Mouse (Mus musculus): ENCODE data around the gene Mrpl38. TPM values are rescaled to one million over a fixed set of nuclear protein-coding genes. Genes with fewer than 3 reads are reported as not detected.

The Mrpl38 gene
- polyA plus RNA-seq, 1 experiment: 61.9 TPM

DNA sequence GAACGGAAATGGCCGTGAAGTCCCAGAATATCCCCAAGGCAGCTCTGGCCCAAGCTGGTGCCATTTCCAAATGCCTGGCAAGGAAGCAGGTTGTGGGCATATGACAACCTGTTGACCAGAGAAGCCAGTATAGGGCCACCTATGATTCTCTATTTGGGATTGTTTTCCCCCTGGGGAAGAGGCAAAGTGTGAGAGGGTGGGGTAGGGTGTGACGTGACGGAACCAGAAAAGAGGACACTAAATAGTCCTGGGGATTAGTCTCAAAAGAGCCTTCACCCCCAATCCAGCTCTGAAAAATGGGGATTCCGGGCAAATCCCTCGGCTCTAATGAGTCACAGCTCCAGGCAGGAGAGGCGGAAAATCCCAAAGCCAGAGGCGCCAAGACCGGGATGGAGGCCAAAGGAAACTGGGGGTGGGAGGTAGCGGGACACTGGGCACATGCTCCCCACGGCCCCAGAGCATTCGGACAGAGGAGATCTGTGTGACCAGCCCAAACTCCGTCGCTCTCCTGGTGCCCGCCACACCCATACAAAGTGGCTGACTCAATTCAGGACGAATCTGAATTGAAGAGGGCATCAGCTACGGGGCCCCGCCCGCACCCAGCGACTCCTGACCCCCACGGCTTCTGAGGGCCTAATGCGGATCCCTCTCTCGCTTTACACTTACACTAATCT, 30.1 kb downstream of the Mrpl38 start:
- TF ChIP-seq CTCF (IDR thresholded peaks at IDR 0.05; ENCODE audit: borderline replicate concordance, insufficient read depth, low read depth, low read length) (no peak), POLR2A (IDR thresholded peaks at IDR 0.05; ENCODE audit: borderline replicate concordance, insufficient read depth, low read length) (no peak)
- Histone ChIP-seq H3K4me1 (ENCODE audit: control insufficient read depth, insufficient read depth, low read length) (peaks cover 17% of the 10 kb centered on the region), H3K27ac (ENCODE audit: insufficient read depth, low read length) (no peak overlapping the region), H3K27me3 (ENCODE audit: control insufficient read depth, insufficient read depth, low read length) (peaks cover 6% of the 10 kb centered on the region), H3K4me3 (replicated peaks; ENCODE audit: insufficient read depth, low read depth, low read length) (no peak overlapping the region)
- DNase-seq: peak in 1 of 2 experiments; percentile 34
- 3% methylated on average over 23 of the region's 23 CpGs for WGBS

DNA sequence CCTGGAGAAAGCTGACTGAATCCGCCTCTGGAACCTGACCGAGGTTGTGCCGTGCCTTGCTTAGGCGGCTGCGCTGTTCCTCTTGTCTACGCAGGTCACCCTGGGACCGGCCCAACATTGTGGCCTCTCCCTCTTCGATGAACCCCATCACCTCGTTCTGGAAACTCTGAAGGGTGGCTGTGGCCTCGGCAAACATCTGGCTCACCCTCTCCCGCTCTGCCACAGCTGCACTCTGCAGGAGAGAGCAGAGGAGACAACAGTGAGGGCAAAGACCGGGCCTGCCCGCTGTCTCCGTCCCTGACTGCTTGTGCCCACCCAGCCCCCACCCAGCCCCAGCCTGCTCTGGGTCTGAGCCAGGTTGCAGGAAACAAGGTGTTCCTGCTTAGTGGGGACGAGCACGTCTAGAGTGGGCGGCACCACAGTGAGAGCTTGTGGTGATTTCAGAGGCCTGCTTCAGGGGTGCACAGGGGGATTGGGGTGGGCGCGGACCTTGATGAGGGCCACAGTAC, 30.8 kb downstream of the Mrpl38 start:
- no peak for DNase-seq
- H3K27ac ChIP-seq (ENCODE audit: insufficient read depth, low read length): no peak overlapping the region
- TF ChIP-seq POLR2A (IDR thresholded peaks at IDR 0.05; ENCODE audit: borderline replicate concordance, insufficient read depth, low read length): no peak
- no peak for TF ChIP-seq CTCF (IDR thresholded peaks at IDR 0.05; ENCODE audit: borderline replicate concordance, insufficient read depth, low read depth, low read length)
- peaks cover 17% of the 10 kb centered on the region for H3K4me1 ChIP-seq (ENCODE audit: control insufficient read depth, insufficient read depth, low read length)
- H3K4me3 ChIP-seq (replicated peaks; ENCODE audit: insufficient read depth, low read depth, low read length): no peak overlapping the region
- WGBS: 22% methylated on average over 19 of the region's 19 CpGs
- peaks cover 6% of the 10 kb centered on the region for H3K27me3 ChIP-seq (ENCODE audit: control insufficient read depth, insufficient read depth, low read length)

DNA sequence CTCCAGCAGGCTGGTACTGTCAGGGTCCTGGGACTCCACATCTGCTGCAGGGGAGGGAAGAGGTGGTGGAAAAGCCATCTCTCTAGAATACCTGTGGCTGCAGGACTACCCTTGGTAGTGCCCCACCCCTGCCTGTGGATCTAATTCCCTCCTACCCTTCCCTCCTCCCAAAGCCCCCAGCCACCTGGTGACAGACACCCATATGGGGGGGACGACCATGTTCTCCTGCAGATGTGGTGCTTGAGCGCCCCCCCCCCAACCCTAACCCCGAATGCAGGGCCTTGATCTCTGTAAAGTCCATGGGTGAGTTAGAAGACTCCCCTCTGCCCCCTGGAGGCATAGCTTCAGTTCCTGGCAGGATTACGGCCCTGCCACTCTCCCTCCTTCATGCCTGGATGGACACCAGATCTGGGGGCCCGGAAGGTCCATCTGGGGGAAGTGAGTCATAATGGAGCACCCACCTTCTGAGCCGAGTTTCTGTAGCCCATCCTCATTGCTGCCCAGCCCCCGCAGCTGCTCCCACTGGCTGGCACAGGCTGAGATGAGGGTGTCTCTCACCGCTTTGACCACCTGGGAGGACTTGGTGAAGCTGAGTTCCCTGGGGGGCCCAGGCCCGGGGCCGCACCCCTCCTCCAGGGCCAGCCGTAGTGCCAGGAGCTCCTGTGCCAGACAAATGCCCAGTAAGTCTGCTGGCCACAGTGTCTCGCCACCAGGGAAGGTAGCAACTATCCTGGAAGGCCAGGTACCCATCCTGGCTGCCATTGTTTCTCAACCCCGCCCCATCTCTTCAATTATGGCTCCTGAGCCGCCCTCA, 31.5 kb downstream of the Mrpl38 start:
- WGBS: 20% methylated on average over 14 of the region's 14 CpGs
- Histone ChIP-seq H3K27me3 (ENCODE audit: control insufficient read depth, insufficient read depth, low read length) (peaks cover 6% of the 10 kb centered on the region), H3K27ac (ENCODE audit: insufficient read depth, low read length) (no peak overlapping the region), H3K4me1 (ENCODE audit: control insufficient read depth, insufficient read depth, low read length) (peaks cover 17% of the 10 kb centered on the region), H3K4me3 (replicated peaks; ENCODE audit: insufficient read depth, low read depth, low read length) (no peak overlapping the region)
- DNase-seq: no peak
- no peak for TF ChIP-seq CTCF (IDR thresholded peaks at IDR 0.05; ENCODE audit: borderline replicate concordance, insufficient read depth, low read depth, low read length)
- no peak for TF ChIP-seq POLR2A (IDR thresholded peaks at IDR 0.05; ENCODE audit: borderline replicate concordance, insufficient read depth, low read length)

DNA sequence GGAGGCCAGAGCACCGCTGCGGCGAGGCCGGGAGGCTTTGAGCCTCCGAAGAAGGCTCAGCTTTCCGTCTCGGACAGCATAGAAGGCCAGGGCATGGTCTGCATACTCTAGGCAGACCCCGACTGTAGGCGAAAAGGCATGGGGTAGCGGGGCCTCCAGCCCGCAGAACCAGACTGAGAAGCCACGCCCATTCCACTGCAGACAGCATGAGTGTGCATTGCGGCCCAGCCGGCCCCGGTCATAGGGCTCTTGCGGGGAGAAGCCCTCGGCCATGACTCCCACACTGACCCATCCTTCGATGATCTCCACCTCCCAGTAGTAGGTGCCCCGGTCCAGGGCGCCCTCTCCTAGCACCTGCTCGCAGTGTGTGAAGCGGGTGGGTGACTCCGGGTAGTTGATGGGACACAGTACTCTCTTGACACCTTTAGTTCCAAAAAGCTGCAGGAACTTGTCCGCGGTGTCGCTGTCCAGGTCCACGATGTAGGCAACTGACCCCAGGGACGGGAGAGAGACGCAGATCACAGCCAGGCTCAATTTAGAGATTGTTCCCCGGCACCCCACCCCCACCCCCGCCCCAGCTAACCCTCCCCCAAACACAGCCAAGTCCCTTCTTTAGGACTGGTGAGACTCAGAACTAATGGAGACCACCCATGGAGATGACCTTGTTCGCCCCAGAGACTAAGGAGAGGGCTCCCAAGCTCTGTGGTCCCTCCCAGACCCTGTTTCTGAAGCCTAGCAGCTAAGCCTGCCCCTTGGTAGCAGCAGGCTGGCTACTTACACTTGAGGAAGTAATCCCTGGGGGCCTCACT, 32.3 kb downstream of the Mrpl38 start:
- peaks cover 6% of the 10 kb centered on the region for H3K27me3 ChIP-seq (ENCODE audit: control insufficient read depth, insufficient read depth, low read length)
- H3K27ac ChIP-seq (ENCODE audit: insufficient read depth, low read length): no peak overlapping the region

DNA sequence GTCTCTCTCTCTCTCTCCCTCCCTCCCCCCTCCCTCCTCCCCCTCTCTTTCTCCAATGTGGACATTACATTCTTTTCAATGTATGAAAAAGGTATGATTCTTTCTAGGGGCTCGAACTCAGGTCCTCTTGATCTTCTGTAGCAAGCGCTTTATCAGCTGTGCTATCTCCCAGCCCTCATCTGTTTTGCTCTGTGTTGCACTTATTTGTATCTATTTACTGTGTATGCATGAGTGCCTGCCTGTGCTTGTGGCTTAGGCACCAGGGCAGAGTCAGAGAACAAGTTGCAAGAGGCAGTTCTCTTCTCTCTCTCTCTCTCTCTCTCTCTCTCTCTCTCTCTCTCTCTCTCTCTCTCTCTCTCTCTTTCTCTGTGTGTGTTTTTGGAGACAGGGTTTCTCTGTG, 33.6 kb downstream of the Mrpl38 start:
- TF ChIP-seq POLR2A (IDR thresholded peaks at IDR 0.05; ENCODE audit: borderline replicate concordance, insufficient read depth, low read length) (no peak), CTCF (IDR thresholded peaks at IDR 0.05; ENCODE audit: borderline replicate concordance, insufficient read depth, low read depth, low read length) (no peak)
- peaks cover 17% of the 10 kb centered on the region for H3K4me1 ChIP-seq (ENCODE audit: control insufficient read depth, insufficient read depth, low read length)

More for the DNA sequence above, 32.3 kb downstream of the Mrpl38 start:
- Histone ChIP-seq H3K4me1 (ENCODE audit: control insufficient read depth, insufficient read depth, low read length) (peaks cover 17% of the 10 kb centered on the region), H3K4me3 (replicated peaks; ENCODE audit: insufficient read depth, low read depth, low read length) (no peak overlapping the region)
- 51% methylated on average over 32 of the region's 32 CpGs for WGBS
- TF ChIP-seq CTCF (IDR thresholded peaks at IDR 0.05; ENCODE audit: borderline replicate concordance, insufficient read depth, low read depth, low read length): no peak
- no peak for TF ChIP-seq POLR2A (IDR thresholded peaks at IDR 0.05; ENCODE audit: borderline replicate concordance, insufficient read depth, low read length)
- DNase-seq: no peak

GRCm38 (mm10) chr11:116104006-116104646, 34.5 kb downstream of the Mrpl38 start:
- Histone ChIP-seq H3K27me3 (ENCODE audit: control insufficient read depth, insufficient read depth, low read length) (peaks cover 2% of the 10 kb centered on the region), H3K4me1 (ENCODE audit: control insufficient read depth, insufficient read depth, low read length) (peaks cover 14% of the 10 kb centered on the region), H3K4me3 (replicated peaks; ENCODE audit: insufficient read depth, low read depth, low read length) (no peak overlapping the region), H3K27ac (ENCODE audit: insufficient read depth, low read length) (peak overlapping the region; percentile 11; the same call in 1 of the 2 replicates)
- DNase-seq: no peak
- 58% methylated on average over 14 of the region's 14 CpGs for WGBS
- TF ChIP-seq CTCF (IDR thresholded peaks at IDR 0.05; ENCODE audit: borderline replicate concordance, insufficient read depth, low read depth, low read length) (no peak), POLR2A (IDR thresholded peaks at IDR 0.05; ENCODE audit: borderline replicate concordance, insufficient read depth, low read length) (no peak)

More for the DNA sequence above, 33.6 kb downstream of the Mrpl38 start:
- H3K27me3 ChIP-seq (ENCODE audit: control insufficient read depth, insufficient read depth, low read length): peaks cover 5% of the 10 kb centered on the region
- no peak for DNase-seq
- no peak overlapping the region for H3K4me3 ChIP-seq (replicated peaks; ENCODE audit: insufficient read depth, low read depth, low read length)
- WGBS: 98% methylated on average over 2 of the region's 2 CpGs
- H3K27ac ChIP-seq (ENCODE audit: insufficient read depth, low read length): no peak overlapping the region

GRCm38 (mm10) chr11:116103572-116103971, 35.1 kb downstream of the Mrpl38 start:
- TF ChIP-seq POLR2A (IDR thresholded peaks at IDR 0.05; ENCODE audit: borderline replicate concordance, insufficient read depth, low read length): no peak
- no peak for TF ChIP-seq CTCF (IDR thresholded peaks at IDR 0.05; ENCODE audit: borderline replicate concordance, insufficient read depth, low read depth, low read length)
- Histone ChIP-seq H3K4me1 (ENCODE audit: control insufficient read depth, insufficient read depth, low read length) (peaks cover 11% of the 10 kb centered on the region; the same call in 1 of the 2 replicates), H3K27ac (ENCODE audit: insufficient read depth, low read length) (no peak overlapping the region), H3K4me3 (replicated peaks; ENCODE audit: insufficient read depth, low read depth, low read length) (no peak overlapping the region), H3K27me3 (ENCODE audit: control insufficient read depth, insufficient read depth, low read length) (peaks cover 2% of the 10 kb centered on the region; the same call in 1 of the 2 replicates)
- no peak for DNase-seq
- 62% methylated on average over 12 of the region's 12 CpGs for WGBS
